Mouse (Mus musculus): ENCODE measurements at regions not wholly inside any gene's neighbourhood (a gene's known extent, or its start where the extent isn't known, plus 50 kb on each side); places are given as distances from the start of the nearest gene placed in this dataset.

- DNase-seq, result no peak
These were observed 89.6 kb downstream of the Ppp4r2 start for GRCm38 (mm10) chr6:100923070-100923469.

DNA sequence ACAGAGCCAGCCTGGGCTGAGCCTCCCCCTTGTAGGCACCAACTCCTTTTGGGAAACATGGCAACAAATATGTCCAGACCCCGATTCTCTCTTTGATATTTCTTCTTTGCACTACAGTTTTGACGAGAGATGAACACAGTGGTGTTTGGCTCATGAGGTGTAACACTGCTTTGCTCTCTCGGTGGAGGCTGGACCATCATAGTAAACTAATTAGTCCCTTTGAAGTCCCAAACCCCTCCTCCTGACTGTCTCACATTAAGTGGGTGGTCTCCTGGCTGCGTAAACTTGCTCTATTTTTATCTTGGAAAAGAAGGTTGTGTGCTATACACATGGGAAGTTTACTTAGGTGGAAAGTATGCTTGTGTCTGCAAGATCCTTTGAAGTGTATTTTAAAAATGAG, 90.3 kb downstream of the Ppp4r2 start:
- no peak for DNase-seq

- no peak for DNase-seq
These were observed 95.7 kb downstream of the Ppp4r2 start for GRCm38 (mm10) chr6:100928791-100929758.

- peak; percentile 15 for DNase-seq
These were observed 96.4 kb downstream of the Ppp4r2 start for GRCm38 (mm10) chr6:100929759-100930358.

DNA sequence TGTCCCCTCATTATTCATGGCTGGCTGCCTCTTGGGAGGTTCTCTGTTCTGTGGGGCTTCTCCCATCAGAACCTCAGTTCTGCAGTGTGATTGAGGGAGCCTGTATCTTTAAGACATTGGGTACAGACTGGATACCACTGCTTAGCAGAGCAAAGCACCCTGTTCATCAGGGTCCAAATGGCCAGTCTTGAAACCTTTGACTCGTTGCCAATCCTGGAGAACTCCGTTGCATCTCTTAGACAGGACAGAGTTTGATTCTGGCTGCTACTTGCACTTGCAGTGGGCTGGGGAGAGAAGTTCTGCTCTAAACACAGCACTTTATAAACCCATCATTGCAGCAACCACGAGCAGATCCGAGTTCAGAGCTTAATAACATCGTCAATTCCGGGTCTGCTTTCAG, 97.3 kb downstream of the Ppp4r2 start:
- DNase-seq, result no peak

DNA sequence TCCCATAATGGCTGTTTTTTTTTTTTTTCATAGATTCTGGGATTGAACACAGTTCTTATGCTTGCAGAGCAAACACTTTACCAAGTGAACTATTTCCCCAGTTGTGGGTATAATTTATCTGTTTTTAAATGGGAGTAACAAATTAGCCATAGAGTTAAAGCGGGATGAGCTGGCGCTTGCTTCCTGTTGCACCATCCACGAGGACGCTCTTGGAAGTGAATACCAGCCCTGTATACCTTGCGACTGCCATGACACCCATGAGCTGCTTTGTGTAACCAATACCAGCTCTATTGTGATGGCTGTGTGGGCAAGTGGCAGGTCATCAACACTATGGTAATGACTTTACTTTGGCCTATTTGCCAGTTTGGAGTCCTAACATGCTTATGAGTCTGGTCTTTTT, 101.0 kb downstream of the Ppp4r2 start:
- DNase-seq, result no peak

DNA sequence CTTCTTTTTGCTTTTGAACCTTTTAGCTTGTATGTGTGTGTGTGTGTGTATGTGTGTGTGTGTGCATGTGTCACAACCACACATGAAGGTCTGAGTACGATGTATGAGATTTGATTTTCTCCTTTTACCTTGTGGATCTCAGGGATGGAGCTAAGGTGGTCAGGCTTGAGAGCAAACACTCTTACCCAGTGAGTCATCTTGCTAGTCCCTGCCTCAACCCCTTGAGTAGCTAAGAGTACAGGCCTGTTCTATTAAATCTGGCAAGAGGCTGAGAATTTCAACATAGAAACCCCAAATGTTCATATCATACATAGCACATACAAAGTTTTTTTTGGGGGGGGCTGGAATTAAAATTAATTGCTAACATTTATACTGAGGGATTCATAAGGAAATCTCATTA, 104.4 kb downstream of the Ppp4r2 start:
- no peak for DNase-seq

- no peak for DNase-seq
These were observed 105.0 kb downstream of the Ppp4r2 start for GRCm38 (mm10) chr6:100938376-100938775.

DNA sequence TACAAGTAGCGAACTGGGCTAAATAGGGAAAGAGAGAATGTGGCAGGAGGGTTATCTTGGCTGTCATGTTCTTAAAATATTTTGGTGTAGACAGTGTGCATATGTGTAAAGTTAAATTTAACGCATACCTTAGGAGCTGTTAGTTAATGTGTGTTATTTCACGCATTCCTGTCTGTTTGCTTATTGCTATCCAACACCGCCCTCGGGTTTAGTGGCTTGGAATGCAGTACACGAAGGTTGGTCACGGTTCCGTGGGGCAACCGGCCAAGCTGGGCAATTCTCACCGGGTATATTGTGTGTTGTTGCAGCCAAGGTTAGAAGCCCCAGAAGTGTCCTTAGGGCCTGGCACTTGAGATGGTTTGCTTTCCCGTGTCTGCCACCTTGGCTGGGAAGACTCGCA, 105.6 kb downstream of the Ppp4r2 start:
- DNase-seq, result peak; percentile 19

GRCm38 (mm10) chr6:100939766-100940165, 106.3 kb downstream of the Ppp4r2 start:
- DNase-seq, result no peak

GRCm38 (mm10) chr6:100941686-100942085, 108.3 kb downstream of the Ppp4r2 start:
- DNase-seq, result no peak

GRCm38 (mm10) chr6:100942956-100943355, 109.5 kb downstream of the Ppp4r2 start:
- no peak for DNase-seq

DNA sequence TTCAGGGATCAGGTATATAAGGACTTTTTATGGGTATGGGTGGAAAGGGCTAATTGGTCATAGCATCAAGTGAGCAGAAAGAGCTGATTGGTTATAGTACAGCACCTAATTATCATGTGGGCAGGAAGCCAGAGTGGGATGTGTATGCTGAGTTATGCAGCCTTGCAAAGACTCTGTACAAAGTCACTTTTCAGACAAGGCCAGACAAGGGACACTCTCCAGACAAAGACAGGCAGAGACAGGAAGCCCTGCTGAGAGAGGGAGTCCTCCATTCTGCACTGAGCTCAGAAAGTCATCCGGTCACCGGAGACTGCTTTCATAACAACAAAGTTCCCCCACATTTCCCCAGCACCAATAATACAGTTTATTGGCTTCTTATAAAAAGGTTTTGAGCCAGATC, 112.4 kb downstream of the Ppp4r2 start:
- no peak for DNase-seq

DNA sequence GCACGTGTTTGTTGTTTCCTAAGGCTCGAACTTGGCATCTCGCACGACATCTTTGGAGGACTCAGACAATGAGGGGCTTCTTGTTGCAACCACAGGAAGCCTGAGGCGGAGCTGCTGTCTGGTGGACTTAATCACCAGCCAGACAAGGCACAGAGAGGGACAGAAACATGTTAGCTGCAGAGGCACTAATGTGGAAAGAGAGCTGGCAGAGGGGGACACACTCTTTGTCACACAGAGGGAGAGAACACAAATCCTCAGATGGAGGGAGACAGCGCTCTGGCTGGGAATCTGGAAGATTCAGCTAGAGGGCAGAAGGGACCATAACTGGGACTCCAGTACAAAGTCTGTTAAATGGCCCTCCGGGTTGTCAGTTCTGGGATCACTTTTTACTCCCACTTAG, 114.9 kb downstream of the Ppp4r2 start:
- DNase-seq, result no peak

- no peak for DNase-seq
These were observed 118.2 kb downstream of the Ppp4r2 start for GRCm38 (mm10) chr6:100951646-100952045.

DNA sequence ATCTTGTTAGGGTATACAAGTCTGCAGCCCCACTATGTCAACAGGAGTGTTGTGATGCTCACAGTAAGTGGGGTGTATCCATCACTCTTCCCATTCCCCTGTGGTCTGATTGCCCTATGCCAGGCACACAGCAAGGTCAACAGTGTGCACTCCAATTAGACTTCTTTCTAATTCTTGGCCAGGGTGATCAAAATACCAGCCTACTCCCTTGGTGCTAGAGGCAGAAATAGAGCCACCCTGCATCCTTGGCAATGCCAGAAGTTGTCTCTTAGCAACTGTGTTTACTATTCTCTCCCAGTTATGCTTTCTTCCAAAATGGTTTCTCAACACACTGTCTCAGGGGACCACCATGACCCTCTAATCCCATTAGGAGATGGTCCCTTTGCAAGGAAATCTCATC, 119.0 kb downstream of the Ppp4r2 start:
- no peak for DNase-seq

GRCm38 (mm10) chr6:100954563-100954962, 121.1 kb downstream of the Ppp4r2 start:
- no peak for DNase-seq

- DNase-seq, result no peak
These were observed 133.1 kb downstream of the Ppp4r2 start for GRCm38 (mm10) chr6:100966481-100966880.

GRCm38 (mm10) chr6:100968080-100968856, 134.8 kb downstream of the Ppp4r2 start:
- DNase-seq, result no peak

DNA sequence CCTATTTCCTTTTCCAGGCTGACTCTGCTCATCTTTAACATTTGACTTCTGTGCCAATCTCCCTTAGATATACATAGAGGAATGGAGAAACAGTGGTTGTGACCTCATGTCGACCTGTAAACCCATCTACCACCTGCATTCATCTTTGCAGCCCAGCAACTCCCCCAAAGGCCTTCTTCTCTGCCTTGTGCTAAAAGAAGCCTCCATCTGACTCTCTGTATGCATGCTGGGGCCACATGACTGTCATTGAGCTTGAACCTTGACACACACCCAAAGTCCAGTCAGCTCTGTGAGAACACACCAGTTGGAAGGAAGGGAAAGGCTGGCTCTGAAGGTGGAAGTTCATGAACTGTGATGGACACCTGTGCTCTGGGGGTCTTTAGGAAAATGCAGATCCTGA, 135.5 kb downstream of the Ppp4r2 start:
- no peak for DNase-seq

GRCm38 (mm10) chr6:100970810-100971447, 137.5 kb downstream of the Ppp4r2 start:
- DNase-seq, result no peak

- no peak for DNase-seq
These were observed 138.1 kb downstream of the Ppp4r2 start for GRCm38 (mm10) chr6:100971462-100971955.
